Mouse (Mus musculus) CH12.LX (cell line): ENCODE results near the gene Tmbim6.

Source experiments
- CTCF ChIP-seq, 2 experiments: IDR thresholded peaks in 1 of 2; conservative IDR thresholded peaks in 1 of 2; 2 replicates each; pipeline ENCODE4 v1.5.1; 2011 to 2012; ENCODE audit warnings: low read depth in 2 of 2, low read length in 2 of 2, improper control_type of control experiment in 1 of 2, inconsistent platforms in 1 of 2, mild to moderate bottlenecking in 1 of 2, moderate library complexity in 1 of 2
- GABPA ChIP-seq: IDR thresholded peaks from 2 replicates; pipeline ENCODE4 v1.6.1; 2012; ENCODE audit warnings: low read depth, low read length, improper control_type of control experiment, inconsistent platforms; ENCODE audit not compliant: insufficient replicate concordance
- POLR2A ChIP-seq: IDR thresholded peaks from 2 replicates; pipeline ENCODE4 v1.6.1; 2011; ENCODE audit warnings: low read depth, mild to moderate bottlenecking, improper control_type of control experiment, low read length
- POLR2AphosphoS2 ChIP-seq: IDR thresholded peaks from 2 replicates; pipeline ENCODE4 v1.6.1; 2011; ENCODE audit warnings: low read depth, low read length, improper control_type of control experiment

GRCm38 (mm10) chr15:99431967-99432366 lies 39.3 kb downstream of the Tmbim6 start:
- TF ChIP-seq POLR2A, result no peak
- no peak for TF ChIP-seq POLR2AphosphoS2
- no peak for TF ChIP-seq CTCF (conservative IDR thresholded peaks at IDR 0.05 in 1 of 2, IDR thresholded peaks at IDR 0.05 in 1 of 2; ENCODE audit: low read depth in 2 of 2, low read length in 2 of 2)
- TF ChIP-seq GABPA, result no peak
